Mouse (Mus musculus) limb, embryonic 12.5 days (tissue): Measurements from ENCODE around the gene Zfp692. TPM values are rescaled to one million over a fixed set of nuclear protein-coding genes. Genes with fewer than 3 reads are reported as not detected.
"Not testable (repeated sequence)": the region's sequence is repeated elsewhere in the genome, so short reads cannot be mapped to it uniquely, and the experiment has no call there.

Experiments used
- ATAC-seq: fragments of 200-750 bp; cut with Nextera tagmentation; 2 replicates; pipeline ENCODE4 v1.8.0; 2017; ENCODE audit warnings: low read depth, moderate TSS enrichment; ENCODE audit not compliant: insufficient number of reproducible peaks, insufficient read depth, low FRiP score, low TSS enrichment
- H3K27ac ChIP-seq: fragments of 300-500 bp; sonication (generic); 2 replicates; pipeline ENCODE4 v1.5.1; 2016; ENCODE audit warnings: mild to moderate bottlenecking, moderate library complexity
- H3K27me3 ChIP-seq: fragments of 300-500 bp; sonication (generic); 2 replicates; pipeline ENCODE4 v1.6.1; 2016; ENCODE audit warnings: mild to moderate bottlenecking, moderate library complexity
- H3K36me3 ChIP-seq: fragments of 300-500 bp; sonication (generic); 2 replicates; pipeline ENCODE4 v1.6.1; 2016; ENCODE audit warnings: mild to moderate bottlenecking, moderate library complexity
- H3K4me1 ChIP-seq: fragments of 300-500 bp; sonication (generic); replicated peaks from 2 replicates; pipeline ENCODE4 v1.6.1; 2016
- H3K4me2 ChIP-seq: fragments of 300-500 bp; sonication (generic); 2 replicates; pipeline ENCODE4 v1.6.1; 2016; ENCODE audit warnings: mild to moderate bottlenecking, moderate library complexity
- H3K4me3 ChIP-seq: fragments of 300-500 bp; sonication (generic); replicated peaks from 2 replicates; pipeline ENCODE4 v1.5.1; 2016; ENCODE audit warnings: mild to moderate bottlenecking
- H3K9ac ChIP-seq: fragments of 300-500 bp; sonication (generic); replicated peaks from 2 replicates; pipeline ENCODE4 v1.6.1; 2016; ENCODE audit warnings: mild to moderate bottlenecking, moderate library complexity
- H3K9me3 ChIP-seq: fragments of 300-500 bp; sonication (generic); 2 replicates; pipeline ENCODE4 v1.6.1; 2016; ENCODE audit warnings: mild to moderate bottlenecking, moderate library complexity
- WGBS: fragments of 180-500 bp; shearing (Covaris S2); methylation state at CpG from one replicate; pipeline ENCODE4 v1.1.7; 2016; 5-methylcytosine and 5-hydroxymethylcytosine counted together
- polyA plus RNA-seq: library from polyadenylated mRNA; unstranded; fragments of >200 nt; fragmentation: Nextera tagmentation; extraction: Ambion mirVana; gene quantifications from 2 replicates; pipeline ENCODE4 v1.2.1, GENCODE M21; 2016

Zfp692 gene
- polyA plus RNA-seq, 1 experiment from 2014 or later = 29.2 TPM

- Histone ChIP-seq H3K4me2 (no peak overlapping the region), H3K9ac (no peak overlapping the region), H3K36me3 (no peaks in the 10 kb centered on the region), H3K4me1 (no peaks in the 10 kb centered on the region), H3K27me3 (no peaks in the 10 kb centered on the region), H3K27ac (no peak overlapping the region), H3K9me3 (no peaks in the 10 kb centered on the region), H3K4me3 (no peak overlapping the region)
- 91% methylated on average over 3 of the region's 3 CpGs for WGBS
- no peak for ATAC-seq
Observed at GRCm38 (mm10) chr11:58357042-58357441, 50.2 kb downstream of the Zfp692 start.

DNA sequence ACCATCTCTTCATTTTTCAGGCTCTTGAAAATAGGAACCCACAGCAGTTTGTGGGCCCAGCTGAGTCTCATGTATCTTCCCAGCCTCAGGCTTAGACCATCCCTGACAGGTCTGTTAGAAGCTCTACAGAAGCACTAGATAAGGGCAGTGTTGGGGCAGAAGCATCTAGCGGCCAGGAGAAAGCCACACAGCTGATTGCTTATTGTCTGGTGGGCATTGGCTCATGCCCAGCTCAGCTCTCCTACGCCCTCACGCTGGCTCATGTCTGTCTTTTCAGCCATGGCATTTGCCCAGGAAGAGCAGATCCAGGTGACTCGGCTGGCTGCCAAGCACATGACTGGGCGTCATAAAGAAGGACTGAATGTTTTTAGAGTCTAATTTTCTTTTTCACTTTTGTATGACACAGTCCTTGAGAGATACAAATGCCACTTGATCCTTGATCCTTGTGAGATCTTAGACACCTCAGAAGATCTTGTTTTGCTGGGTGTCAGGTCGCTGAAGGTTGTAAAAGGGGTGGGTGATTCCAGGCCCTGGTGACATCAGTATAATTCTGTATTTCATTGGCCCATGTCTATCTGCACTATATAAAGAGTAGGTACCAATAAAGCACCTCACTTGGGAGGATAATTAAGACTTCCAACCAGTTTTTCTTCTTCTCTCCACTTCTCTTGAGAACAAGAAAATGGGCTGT is 51.1 kb downstream of the Zfp692 start:
- WGBS = 79% methylated on average over 6 of the region's 6 CpGs
- Histone ChIP-seq H3K9me3 (no peaks in the 10 kb centered on the region), H3K27me3 (no peaks in the 10 kb centered on the region), H3K4me3 (no peak overlapping the region), H3K4me1 (no peaks in the 10 kb centered on the region), H3K36me3 (no peaks in the 10 kb centered on the region), H3K4me2 (no peak overlapping the region), H3K9ac (no peak overlapping the region), H3K27ac (no peak overlapping the region)
- no peak for ATAC-seq

- not testable (repeated sequence) for H3K4me1 ChIP-seq, H3K9ac ChIP-seq, H3K27me3 ChIP-seq, H3K4me2 ChIP-seq, H3K27ac ChIP-seq, H3K4me3 ChIP-seq, ATAC-seq, H3K9me3 ChIP-seq, H3K36me3 ChIP-seq
- no CpG with 5 or more reads among the region's 6 CpGs for WGBS
Observed at GRCm38 (mm10) chr11:58362562-58362961, 55.7 kb downstream of the Zfp692 start.

Other genes starting within 250 kb of the Zfp692 start
- gene Gm12248, start 213.9 kb upstream of the Zfp692 start, polyA plus RNA-seq = not detected in 2 replicates
- 106 and 109 TPM in 2 replicates for gene Cnot8, start 202.9 kb upstream of the Zfp692 start, polyA plus RNA-seq
- 28.9 and 29.7 TPM in 2 replicates for gene Gemin5, start 138.5 kb upstream of the Zfp692 start, polyA plus RNA-seq
- 135 and 144 TPM in 2 replicates for gene Mrpl22, start 135.4 kb upstream of the Zfp692 start, polyA plus RNA-seq
- gene Igtp, start 107.5 kb upstream of the Zfp692 start, polyA plus RNA-seq = 2.3 and 2.4 TPM in 2 replicates
- 0.63 and 0.87 TPM in 2 replicates for gene Irgm2, start 107.5 kb upstream of the Zfp692 start, polyA plus RNA-seq
- not detected in 2 replicates for gene 4930438A08Rik, start 32.3 kb upstream of the Zfp692 start, polyA plus RNA-seq
- 32.1 and 32.3 TPM in 2 replicates for gene Zfp672, start 23.3 kb downstream of the Zfp692 start, polyA plus RNA-seq
- gene Sh3bp5l, start 23.7 kb downstream of the Zfp692 start, polyA plus RNA-seq = 39.0 and 39.8 TPM in 2 replicates
- not detected in 2 replicates for gene Lypd8, start 72.0 kb downstream of the Zfp692 start, polyA plus RNA-seq
- gene 1810065E05Rik, start 114.0 kb downstream of the Zfp692 start, polyA plus RNA-seq = not detected in 2 replicates
- gene Gm12253, start 125.5 kb downstream of the Zfp692 start, polyA plus RNA-seq = not detected in 2 replicates
- gene Lypd9, start 145.9 kb downstream of the Zfp692 start, polyA plus RNA-seq = not detected in 2 replicates
- gene Olfr30, start 155.2 kb downstream of the Zfp692 start, polyA plus RNA-seq = not detected in 2 replicates
- not detected in 2 replicates for gene Olfr332, start 185.5 kb downstream of the Zfp692 start, polyA plus RNA-seq
- not detected in 2 replicates for gene Olfr331, start 195.5 kb downstream of the Zfp692 start, polyA plus RNA-seq
- not detected in 2 replicates for gene Olfr330, start 227.8 kb downstream of the Zfp692 start, polyA plus RNA-seq
- not detected in 2 replicates for gene Olfr329-ps, start 239.4 kb downstream of the Zfp692 start, polyA plus RNA-seq
- 0.08 and 0.09 TPM in 2 replicates for gene Olfr328, start 248.6 kb downstream of the Zfp692 start, polyA plus RNA-seq